Mouse (Mus musculus) cerebellum, postnatal 14 days (tissue): ENCODE data around the gene Hes6.

ENCODE experiments used
- DNase-seq, 2 experiments: peaks; one replicate each; pipeline ENCODE4 v3.0.0; 2021; ENCODE audit warnings: mixed read lengths in 2 of 2

Gene Hes6

GRCm38 (mm10) chr1:91413898-91414594 is at the start of gene Hes6:
Gene Hes6 (minus strand): TSS chr1:91414038.
- DNase-seq = peak; percentile 95 to 98

- no peak for DNase-seq
Observed at GRCm38 (mm10) chr1:91463336-91463995, 49.6 kb upstream of the Hes6 start.

GRCm38 (mm10) chr1:91460564-91460963 is 46.7 kb upstream of the Hes6 start:
- no peak for DNase-seq

GRCm38 (mm10) chr1:91460069-91460468 is 46.2 kb upstream of the Hes6 start:
- no peak for DNase-seq

- DNase-seq = peak; percentile 99 to 100
Observed at GRCm38 (mm10) chr1:91459059-91459809, 45.4 kb upstream of the Hes6 start, which contains the start of gene Per2. Gene Per2 (minus strand): TSS chr1:91459324.

GRCm38 (mm10) chr1:91458223-91458861 is 44.5 kb upstream of the Hes6 start:
- DNase-seq = peak; percentile 64 to 68

GRCm38 (mm10) chr1:91457698-91458097 is 43.9 kb upstream of the Hes6 start:
- no peak for DNase-seq

- DNase-seq = no peak
Observed at GRCm38 (mm10) chr1:91457116-91457515, 43.3 kb upstream of the Hes6 start.

GRCm38 (mm10) chr1:91456301-91456801 is 42.5 kb upstream of the Hes6 start:
- DNase-seq = peak in 1 of 2 experiments; percentile 22

- DNase-seq = peak; percentile 18 to 38
Observed at GRCm38 (mm10) chr1:91455661-91456161, 41.9 kb upstream of the Hes6 start.

- DNase-seq = no peak
Observed at GRCm38 (mm10) chr1:91454927-91455326, 41.1 kb upstream of the Hes6 start.

GRCm38 (mm10) chr1:91454366-91454765 is 40.5 kb upstream of the Hes6 start:
- no peak for DNase-seq

- no peak for DNase-seq
Observed at GRCm38 (mm10) chr1:91453932-91454331, 40.1 kb upstream of the Hes6 start.

- no peak for DNase-seq
Observed at GRCm38 (mm10) chr1:91451547-91452084, 37.8 kb upstream of the Hes6 start.

GRCm38 (mm10) chr1:91450851-91451250 is 37.0 kb upstream of the Hes6 start:
- DNase-seq = no peak

- DNase-seq = no peak
Observed at GRCm38 (mm10) chr1:91448688-91449087, 34.9 kb upstream of the Hes6 start.

- DNase-seq = no peak
Observed at GRCm38 (mm10) chr1:91446511-91446910, 32.7 kb upstream of the Hes6 start.

GRCm38 (mm10) chr1:91446060-91446459 is 32.2 kb upstream of the Hes6 start:
- DNase-seq = peak in 1 of 2 experiments; percentile 28

- no peak for DNase-seq
Observed at GRCm38 (mm10) chr1:91444841-91445830, 31.3 kb upstream of the Hes6 start.

- no peak for DNase-seq
Observed at GRCm38 (mm10) chr1:91442350-91442990, 28.6 kb upstream of the Hes6 start.

- DNase-seq = no peak
Observed at GRCm38 (mm10) chr1:91441855-91442254, 28.0 kb upstream of the Hes6 start.
